Comparison of ENCODE assay signal across 28 mouse cellular contexts in genomic region chr19:44659316-44659715, GRCm38 (mm10).
"Had no signal": no experiment of that assay in that cellular context is flagged by ENCODE, and none has a peak within 500 bp of the region (broad histone marks: within the 10 kb centered on the region; RNA-seq: fewer than 3 reads in every experiment).

No protein-coding gene starts in this region.

- H3K4me1 ChIP-seq: heart, embryonic 12.5 days; intestine, embryonic 15.5 days; limb, embryonic 12.5 days; liver, embryonic 13.5 days; liver, embryonic 15.5 days had no signal

- H3K9me3 ChIP-seq: heart, embryonic 12.5 days; hindbrain, embryonic 10.5 days; hindbrain, embryonic 12.5 days; intestine, embryonic 15.5 days; limb, embryonic 10.5 days; limb, embryonic 12.5 days; liver, embryonic 13.5 days; liver, embryonic 15.5 days had no signal

- H3K36me3 ChIP-seq: heart, embryonic 12.5 days; hindbrain, embryonic 10.5 days; hindbrain, embryonic 12.5 days; intestine, embryonic 15.5 days; limb, embryonic 10.5 days; limb, embryonic 12.5 days; liver, embryonic 13.5 days; liver, embryonic 15.5 days had no signal

- H3K27ac ChIP-seq: gastrocnemius, adult 2 months; heart, adult 2 months; hindbrain, embryonic 10.5 days; hindbrain, embryonic 12.5 days; hindbrain, embryonic 14.5 days; intestine, embryonic 15.5 days; layer of hippocampus, adult 2 months; left cerebral cortex, adult 2 months; limb, embryonic 10.5 days; limb, embryonic 12.5 days; liver, embryonic 13.5 days; liver, embryonic 15.5 days had no signal

- ATAC-seq: hindbrain, embryonic 16.5 days; inflammation-experienced regulatory T-cells, adult 6 months; intestine, embryonic 15.5 days; intestine, postnatal 0 days; liver, postnatal 0 days had no signal

- H3K9ac ChIP-seq: heart, embryonic 12.5 days; hindbrain, embryonic 12.5 days; hindbrain, embryonic 14.5 days; intestine, embryonic 15.5 days; limb, embryonic 12.5 days; liver, embryonic 13.5 days; liver, embryonic 15.5 days; liver, postnatal 0 days had no signal

- H3K4me3 ChIP-seq: gastrocnemius, adult 2 months; heart, adult 2 months; heart, embryonic 12.5 days; hindbrain, embryonic 10.5 days; hindbrain, embryonic 12.5 days; intestine, embryonic 15.5 days; layer of hippocampus, adult 2 months; left cerebral cortex, adult 2 months; limb, embryonic 10.5 days; limb, embryonic 12.5 days; liver, embryonic 13.5 days; liver, embryonic 15.5 days had no signal

- H3K4me2 ChIP-seq: heart, embryonic 12.5 days; hindbrain, embryonic 12.5 days; hindbrain, embryonic 14.5 days; intestine, embryonic 15.5 days; limb, embryonic 12.5 days; liver, embryonic 11.5 days; liver, embryonic 13.5 days; liver, embryonic 15.5 days had no signal

- DNase-seq: gastrocnemius, adult 2 months; gastrocnemius, postnatal 10 days; gastrocnemius, postnatal 25 days; heart, adult 11 months; heart, adult 2 months; heart, postnatal 10 days; heart, postnatal 4 days; kidney, adult 2 months; kidney, postnatal 10 days; kidney, postnatal 25 days; kidney, postnatal 4 days; liver; liver, embryonic 13.5 days; liver, postnatal 0 days had no signal
